Mouse (Mus musculus): ENCODE data around the gene Nemp1.

The Nemp1 gene

GRCm38 (mm10) chr10:127730285-127730932, 63.7 kb downstream of the Nemp1 start:
- DNase-seq, result peak; percentile 38

DNA sequence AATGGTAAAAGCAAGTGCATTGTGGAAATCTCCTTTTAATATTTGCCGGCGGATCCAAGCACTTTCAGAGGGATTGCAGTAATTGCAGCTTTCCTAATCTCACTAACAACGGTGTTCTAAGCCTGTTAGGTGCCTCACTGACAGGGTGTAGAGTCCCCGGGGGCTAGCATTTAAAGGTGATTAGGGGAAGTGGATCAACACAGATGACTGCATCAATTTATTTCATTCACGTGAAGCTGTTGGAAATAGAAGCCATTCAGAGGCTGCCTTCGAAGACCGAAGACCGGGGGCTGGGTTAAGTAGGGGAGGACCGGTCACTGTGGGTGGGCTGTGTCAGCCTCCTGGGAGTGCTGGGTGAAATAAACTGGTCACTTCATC, 64.2 kb downstream of the Nemp1 start:
- DNase-seq, result no peak

GRCm38 (mm10) chr10:127731397-127731796, 64.7 kb downstream of the Nemp1 start:
- DNase-seq, result no peak

- no peak for DNase-seq
These were observed 67.7 kb downstream of the Nemp1 start for GRCm38 (mm10) chr10:127734434-127734833.

DNA sequence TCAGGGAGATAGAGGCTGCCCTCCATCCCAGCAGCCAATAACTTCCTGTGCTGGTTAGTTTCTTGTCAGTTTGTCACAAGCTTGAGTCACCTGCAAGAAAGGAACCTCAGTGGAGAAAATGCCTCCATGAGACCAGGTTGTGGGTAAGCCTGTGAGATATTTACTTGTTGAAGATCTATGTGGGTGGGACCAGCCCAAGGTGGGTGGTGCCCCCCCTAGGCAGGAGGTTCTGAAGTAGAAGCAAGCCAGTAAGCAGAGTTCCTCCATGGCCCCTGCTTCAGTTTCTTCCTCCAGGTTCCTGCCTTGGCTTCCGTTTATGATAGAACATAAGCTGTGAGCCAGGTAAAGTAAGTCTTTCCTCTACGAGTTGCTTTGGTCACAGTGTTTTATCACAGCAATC, 69.6 kb downstream of the Nemp1 start:
- DNase-seq, result no peak

DNA sequence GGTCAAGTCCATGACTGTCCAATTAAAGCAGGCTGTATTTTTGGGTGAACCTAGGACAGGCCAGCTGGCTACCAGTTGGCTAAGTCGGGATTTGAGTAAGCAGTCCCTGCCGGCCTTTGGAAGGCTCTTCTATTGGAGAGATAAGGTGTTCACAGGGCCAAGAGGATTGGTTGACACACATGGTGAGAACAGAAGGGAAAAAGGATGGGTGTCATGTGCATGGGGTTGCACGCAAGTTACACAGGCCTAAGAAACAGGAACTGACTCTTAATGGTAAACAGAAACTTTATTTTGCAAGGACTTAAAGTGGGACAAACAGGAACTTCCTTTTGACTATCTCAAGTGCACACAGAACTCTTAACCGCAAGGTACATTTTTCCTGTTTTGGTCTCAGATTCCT, 70.2 kb downstream of the Nemp1 start:
- DNase-seq, result no peak

- no peak for DNase-seq
These were observed 70.9 kb downstream of the Nemp1 start for GRCm38 (mm10) chr10:127737552-127737951.

DNA sequence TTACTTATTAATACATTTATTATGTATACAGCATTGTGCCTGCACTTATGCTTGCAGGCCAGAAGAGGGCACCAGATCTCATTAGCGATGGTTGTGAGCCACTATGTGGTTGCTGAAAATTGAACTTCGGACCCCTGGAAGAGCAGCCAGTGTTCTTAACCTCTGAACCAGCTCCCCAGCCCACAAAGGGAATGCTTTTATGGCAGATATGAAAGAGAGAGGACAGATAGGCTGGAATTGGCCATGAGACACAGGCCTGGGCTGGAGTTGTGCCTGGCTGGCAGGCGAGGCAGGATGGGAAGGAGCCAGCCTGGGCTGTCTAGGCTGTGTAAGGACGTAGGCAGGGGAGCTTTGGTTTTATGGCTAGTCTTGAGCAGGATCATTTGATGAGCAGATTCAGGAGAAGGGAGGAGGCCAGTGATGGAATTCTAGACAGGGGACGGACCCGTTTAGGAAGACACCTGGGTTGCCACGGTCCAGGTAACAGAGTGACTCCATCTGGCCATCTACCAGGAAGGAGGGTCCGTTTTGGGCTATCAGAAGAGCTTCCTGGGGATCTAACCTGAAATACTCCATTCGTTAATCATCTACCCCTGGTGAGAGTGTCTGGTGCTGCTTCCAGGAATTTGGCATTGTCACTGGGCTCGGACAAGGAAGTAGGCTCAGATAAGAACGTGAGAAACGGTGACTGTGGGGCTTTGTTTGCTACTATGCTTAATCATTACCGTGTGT, 71.6 kb downstream of the Nemp1 start:
- DNase-seq, result no peak

DNA sequence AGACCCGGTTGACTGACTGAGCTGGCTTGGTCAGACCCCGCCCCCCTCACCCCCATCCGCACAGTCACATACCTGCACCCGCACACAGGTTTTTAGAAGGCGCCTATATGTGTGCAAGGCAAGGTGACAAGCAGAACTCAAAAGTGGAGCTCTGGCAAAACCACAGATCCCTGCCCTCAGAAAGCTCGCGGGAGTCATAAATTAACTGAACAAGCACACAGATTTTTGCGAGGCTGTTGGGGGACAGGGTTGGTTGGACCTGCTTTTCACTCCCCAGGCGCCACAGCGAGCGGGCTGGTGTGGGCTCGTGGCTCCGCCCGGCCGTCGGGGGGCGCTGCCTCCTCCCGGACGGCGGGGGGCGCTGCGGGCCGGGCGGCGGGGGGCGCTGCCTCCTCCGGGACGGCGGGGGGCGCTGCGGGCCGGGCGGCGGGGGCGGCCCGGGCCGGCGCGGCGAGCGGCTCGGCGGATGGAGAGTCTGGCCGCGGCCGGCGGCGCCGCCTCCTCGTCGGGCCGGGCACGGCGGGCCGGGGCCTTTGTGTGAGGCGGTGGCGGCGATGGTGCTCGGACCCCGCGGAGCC, 72.5 kb downstream of the Nemp1 start, which contains the start of gene Zbtb39:
Gene Zbtb39 (plus strand): TSS at position 456 of the 578 bp plus-strand sequence.
- peak; percentile 72 for DNase-seq

DNA sequence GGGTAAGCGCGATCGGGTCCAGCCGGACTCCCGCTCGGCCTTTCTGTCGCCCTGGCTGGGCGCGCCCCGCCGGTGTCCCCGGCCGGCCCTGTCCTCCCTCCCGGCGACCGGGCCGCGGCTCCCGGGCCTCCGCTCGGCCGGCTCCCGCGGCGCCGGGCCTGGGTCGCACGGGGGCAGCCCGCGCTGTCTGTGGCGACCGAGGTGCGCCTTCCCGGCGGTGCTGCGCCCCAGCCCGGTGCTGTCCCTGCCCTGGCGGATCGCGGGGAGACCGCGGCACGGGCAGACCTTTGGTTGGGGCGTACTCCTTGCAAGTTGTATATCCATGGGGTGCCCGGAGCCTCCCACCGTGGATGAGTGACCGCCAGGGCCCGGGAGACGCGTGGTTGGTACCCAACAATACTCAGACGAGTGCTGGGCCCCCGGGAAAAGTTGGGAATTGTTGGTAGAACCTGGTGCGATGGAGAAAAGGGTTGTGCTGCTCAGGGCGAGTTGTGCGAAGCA, 73.0 kb downstream of the Nemp1 start:
- DNase-seq, result peak; percentile 29

DNA sequence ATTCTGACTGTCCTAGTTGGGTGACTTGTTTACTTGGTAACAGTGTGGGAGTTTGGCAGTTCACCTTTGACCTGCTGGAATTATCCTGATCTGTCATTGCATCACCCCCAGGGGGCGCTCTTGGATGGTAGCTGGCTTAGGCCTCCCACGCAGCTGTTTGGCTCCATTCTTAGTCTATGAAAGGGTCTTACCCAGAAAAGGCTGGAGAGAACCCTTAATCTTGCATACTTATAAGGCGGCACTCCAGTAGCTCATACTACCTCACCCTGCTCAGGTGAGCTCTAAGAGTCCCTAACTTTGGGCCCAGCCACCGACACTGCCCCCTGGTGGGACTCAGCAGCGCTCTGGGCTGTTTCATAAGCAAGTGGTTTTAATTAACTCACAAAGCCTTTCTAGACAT, 78.0 kb downstream of the Nemp1 start:
- DNase-seq, result no peak

GRCm38 (mm10) chr10:127745886-127746285, 79.2 kb downstream of the Nemp1 start:
- no peak for DNase-seq

DNA sequence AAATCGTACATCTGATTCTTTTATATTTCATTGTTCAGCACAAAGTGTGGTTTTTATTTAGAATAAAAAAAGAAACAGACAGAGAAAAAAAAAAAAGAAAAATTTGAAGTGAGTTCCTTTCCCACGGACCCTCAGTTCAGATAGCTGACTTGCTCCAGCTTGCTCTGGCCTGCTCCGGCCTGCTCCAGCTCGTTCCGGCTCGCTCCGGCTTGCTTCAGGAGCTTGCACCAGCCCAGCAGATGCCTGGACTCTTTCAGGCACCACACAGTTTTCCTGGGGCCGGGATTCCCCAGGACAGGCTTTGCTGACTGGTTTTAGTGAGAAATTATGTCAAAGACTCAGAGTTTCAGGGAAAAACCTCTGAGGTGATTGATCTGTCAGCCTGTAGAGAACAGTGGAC, 80.6 kb downstream of the Nemp1 start:
- DNase-seq, result no peak

- DNase-seq, result no peak
These were observed 82.3 kb downstream of the Nemp1 start for GRCm38 (mm10) chr10:127748847-127749612.

DNA sequence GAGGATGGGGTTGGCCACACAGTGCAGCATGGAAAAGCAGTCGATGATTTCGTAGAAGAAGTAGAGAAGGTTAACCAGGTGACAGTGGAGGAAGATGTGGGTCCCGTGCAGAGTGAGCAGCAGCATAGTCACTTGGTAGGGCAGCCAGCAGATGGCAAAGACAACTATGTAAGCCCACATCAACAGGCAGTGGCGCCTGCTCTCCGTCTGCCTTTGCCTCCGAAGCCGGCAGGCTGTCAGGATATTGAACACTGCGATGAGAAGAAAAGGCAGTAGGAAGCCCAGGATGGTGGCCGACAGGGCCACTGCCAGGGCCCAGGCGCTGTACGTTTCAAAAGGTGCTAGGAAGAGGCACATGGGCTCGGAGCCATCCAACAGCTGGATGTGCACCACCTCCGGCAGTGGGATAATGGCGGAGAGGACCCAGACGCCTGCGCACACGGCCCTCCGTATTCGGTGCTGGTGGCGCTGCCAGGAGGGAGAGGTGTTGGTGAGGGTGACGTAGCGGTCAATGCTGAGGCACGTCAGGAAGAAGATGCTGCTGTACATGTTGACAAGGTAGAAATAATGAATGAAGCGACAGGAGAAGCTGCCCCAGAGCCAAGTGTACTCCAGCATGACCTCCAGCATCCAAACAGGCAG, 83.6 kb downstream of the Nemp1 start:
- no peak for DNase-seq

Data from right cerebral cortex, adult 18-20 months (tissue).